Mouse (Mus musculus): ENCODE measurements around the gene Bptf.

- TF ChIP-seq CTCF (IDR thresholded peaks at IDR 0.05; ENCODE audit: borderline replicate concordance, extremely low read depth, insufficient read depth, insufficient read length) (no peak), POLR2A (IDR thresholded peaks at IDR 0.05; ENCODE audit: borderline replicate concordance, extremely low read depth, insufficient read depth, insufficient read length, poor library complexity, severe bottlenecking) (no peak)
Measured at GRCm38 (mm10) chr11:107010447-107010846, 121.5 kb downstream of the Bptf start.

Measured in brain, embryonic 14.5 days (tissue).